Mouse (Mus musculus): ENCODE measurements around the gene Ptprn2. TPM values are rescaled to one million over a fixed set of nuclear protein-coding genes. Genes with fewer than 3 reads are reported as not detected.

Ptprn2 gene
- polyA plus RNA-seq, 1 experiment, result 0.40 TPM

GRCm38 (mm10) chr12:117115254-117115865, 629.8 kb downstream of the Ptprn2 start:
- H3K36me3 ChIP-seq (ENCODE audit: control insufficient read depth, insufficient read depth, low read length), result no peaks in the 10 kb centered on the region
- H3K4me1 ChIP-seq (ENCODE audit: control insufficient read depth, insufficient read depth, low read length), result no peaks in the 10 kb centered on the region
- TF ChIP-seq CTCF (IDR thresholded peaks at IDR 0.05; ENCODE audit: control insufficient read depth, insufficient read depth, insufficient replicate concordance, low read depth, low read length), result no peak
- TF ChIP-seq POLR2A (IDR thresholded peaks at IDR 0.05; ENCODE audit: control insufficient read depth, low read depth, low read length), result no peak
- H3K27me3 ChIP-seq (ENCODE audit: control insufficient read depth, insufficient read depth, low read length), result no peaks in the 10 kb centered on the region
- no peak overlapping the region for H3K27ac ChIP-seq (ENCODE audit: control insufficient read depth, insufficient read depth, low read depth, low read length)
- H3K4me3 ChIP-seq (ENCODE audit: control insufficient read depth, low read depth, low read length), result no peak overlapping the region

- H3K27me3 ChIP-seq (ENCODE audit: control insufficient read depth, insufficient read depth, low read length), result no peaks in the 10 kb centered on the region
- no peaks in the 10 kb centered on the region for H3K36me3 ChIP-seq (ENCODE audit: control insufficient read depth, insufficient read depth, low read length)
- TF ChIP-seq CTCF (IDR thresholded peaks at IDR 0.05; ENCODE audit: control insufficient read depth, insufficient read depth, insufficient replicate concordance, low read depth, low read length) (no peak), POLR2A (IDR thresholded peaks at IDR 0.05; ENCODE audit: control insufficient read depth, low read depth, low read length) (no peak)
- H3K4me1 ChIP-seq (ENCODE audit: control insufficient read depth, insufficient read depth, low read length), result no peaks in the 10 kb centered on the region
- no peak overlapping the region for H3K27ac ChIP-seq (ENCODE audit: control insufficient read depth, insufficient read depth, low read depth, low read length)
- H3K4me3 ChIP-seq (ENCODE audit: control insufficient read depth, low read depth, low read length), result no peak overlapping the region
Measured at GRCm38 (mm10) chr12:117127078-117127477, 641.6 kb downstream of the Ptprn2 start.

- Histone ChIP-seq H3K4me1 (ENCODE audit: control insufficient read depth, insufficient read depth, low read length) (no peaks in the 10 kb centered on the region), H3K27me3 (ENCODE audit: control insufficient read depth, insufficient read depth, low read length) (no peaks in the 10 kb centered on the region), H3K4me3 (ENCODE audit: control insufficient read depth, low read depth, low read length) (no peak overlapping the region), H3K27ac (ENCODE audit: control insufficient read depth, insufficient read depth, low read depth, low read length) (no peak overlapping the region), H3K36me3 (ENCODE audit: control insufficient read depth, insufficient read depth, low read length) (no peaks in the 10 kb centered on the region)
- TF ChIP-seq CTCF (IDR thresholded peaks at IDR 0.05; ENCODE audit: control insufficient read depth, insufficient read depth, insufficient replicate concordance, low read depth, low read length), result no peak
- no peak for TF ChIP-seq POLR2A (IDR thresholded peaks at IDR 0.05; ENCODE audit: control insufficient read depth, low read depth, low read length)
Measured at GRCm38 (mm10) chr12:117127485-117127884, 642.0 kb downstream of the Ptprn2 start.

GRCm38 (mm10) chr12:117132095-117132494, 646.6 kb downstream of the Ptprn2 start:
- Histone ChIP-seq H3K27me3 (ENCODE audit: control insufficient read depth, insufficient read depth, low read length) (no peaks in the 10 kb centered on the region), H3K27ac (ENCODE audit: control insufficient read depth, insufficient read depth, low read depth, low read length) (no peak overlapping the region), H3K36me3 (ENCODE audit: control insufficient read depth, insufficient read depth, low read length) (no peaks in the 10 kb centered on the region), H3K4me3 (ENCODE audit: control insufficient read depth, low read depth, low read length) (no peak overlapping the region), H3K4me1 (ENCODE audit: control insufficient read depth, insufficient read depth, low read length) (no peaks in the 10 kb centered on the region)
- TF ChIP-seq CTCF (IDR thresholded peaks at IDR 0.05; ENCODE audit: control insufficient read depth, insufficient read depth, insufficient replicate concordance, low read depth, low read length) (peak; percentile 59; the same call in 1 of the 2 replicates), POLR2A (IDR thresholded peaks at IDR 0.05; ENCODE audit: control insufficient read depth, low read depth, low read length) (no peak)

GRCm38 (mm10) chr12:117135205-117135604, 649.7 kb downstream of the Ptprn2 start:
- H3K4me1 ChIP-seq (ENCODE audit: control insufficient read depth, insufficient read depth, low read length), result no peaks in the 10 kb centered on the region
- H3K27ac ChIP-seq (ENCODE audit: control insufficient read depth, insufficient read depth, low read depth, low read length), result no peak overlapping the region
- H3K27me3 ChIP-seq (ENCODE audit: control insufficient read depth, insufficient read depth, low read length), result no peaks in the 10 kb centered on the region
- H3K4me3 ChIP-seq (ENCODE audit: control insufficient read depth, low read depth, low read length), result no peak overlapping the region
- TF ChIP-seq POLR2A (IDR thresholded peaks at IDR 0.05; ENCODE audit: control insufficient read depth, low read depth, low read length) (no peak), CTCF (IDR thresholded peaks at IDR 0.05; ENCODE audit: control insufficient read depth, insufficient read depth, insufficient replicate concordance, low read depth, low read length) (no peak)
- H3K36me3 ChIP-seq (ENCODE audit: control insufficient read depth, insufficient read depth, low read length), result no peaks in the 10 kb centered on the region

GRCm38 (mm10) chr12:117136472-117137010, 651.0 kb downstream of the Ptprn2 start:
- Histone ChIP-seq H3K27me3 (ENCODE audit: control insufficient read depth, insufficient read depth, low read length) (no peaks in the 10 kb centered on the region), H3K4me1 (ENCODE audit: control insufficient read depth, insufficient read depth, low read length) (no peaks in the 10 kb centered on the region), H3K4me3 (ENCODE audit: control insufficient read depth, low read depth, low read length) (no peak overlapping the region), H3K36me3 (ENCODE audit: control insufficient read depth, insufficient read depth, low read length) (no peaks in the 10 kb centered on the region), H3K27ac (ENCODE audit: control insufficient read depth, insufficient read depth, low read depth, low read length) (no peak overlapping the region)
- TF ChIP-seq CTCF (IDR thresholded peaks at IDR 0.05; ENCODE audit: control insufficient read depth, insufficient read depth, insufficient replicate concordance, low read depth, low read length) (no peak), POLR2A (IDR thresholded peaks at IDR 0.05; ENCODE audit: control insufficient read depth, low read depth, low read length) (no peak)

- TF ChIP-seq POLR2A (IDR thresholded peaks at IDR 0.05; ENCODE audit: control insufficient read depth, low read depth, low read length) (no peak), CTCF (IDR thresholded peaks at IDR 0.05; ENCODE audit: control insufficient read depth, insufficient read depth, insufficient replicate concordance, low read depth, low read length) (no peak)
- no peaks in the 10 kb centered on the region for H3K4me1 ChIP-seq (ENCODE audit: control insufficient read depth, insufficient read depth, low read length)
- H3K36me3 ChIP-seq (ENCODE audit: control insufficient read depth, insufficient read depth, low read length), result no peaks in the 10 kb centered on the region
- H3K4me3 ChIP-seq (ENCODE audit: control insufficient read depth, low read depth, low read length), result no peak overlapping the region
- H3K27ac ChIP-seq (ENCODE audit: control insufficient read depth, insufficient read depth, low read depth, low read length), result no peak overlapping the region
- H3K27me3 ChIP-seq (ENCODE audit: control insufficient read depth, insufficient read depth, low read length), result no peaks in the 10 kb centered on the region
Measured at GRCm38 (mm10) chr12:117140901-117141300, 655.4 kb downstream of the Ptprn2 start.
